Mouse (Mus musculus) ES-E14 (cell line): ENCODE measurements at regions not wholly inside any gene's neighbourhood (a gene's known extent, or its start where the extent isn't known, plus 50 kb on each side); places are given as distances from the start of the nearest gene placed in this dataset.

Experiments used
- DNase-seq: peaks from one replicate; pipeline ENCODE4 v3.0.0-alpha.2; 2013; ENCODE audit warnings: low read depth, low spot score
- H3K27ac ChIP-seq: 2 replicates; pipeline ENCODE4 v1.5.1; 2012; ENCODE audit warnings: low read depth, mild to moderate bottlenecking, low read length, moderate library complexity, mixed read lengths; ENCODE audit not compliant: poor library complexity, insufficient read depth, severe bottlenecking
- H3K36me3 ChIP-seq: 2 replicates; pipeline ENCODE4 v1.6.1; 2012; ENCODE audit warnings: mild to moderate bottlenecking, low read length, moderate library complexity, mixed read lengths; ENCODE audit not compliant: control insufficient read depth, poor library complexity, insufficient read depth, severe bottlenecking
- H3K4me1 ChIP-seq, 2 experiments: fragments of 150-350 bp in 1 of 2; sonication (generic) in 1 of 2; 2 replicates each; pipeline ENCODE4 v1.6.1; 2012; ENCODE audit warnings: low read length in 2 of 2, mild to moderate bottlenecking in 1 of 2, mixed read lengths in 1 of 2; ENCODE audit not compliant: control insufficient read depth in 2 of 2, insufficient read depth in 2 of 2, poor library complexity in 1 of 2
- H3K4me3 ChIP-seq, 2 experiments: fragments of 150-350 bp in 1 of 2; sonication (generic) in 1 of 2; 2 replicates each; pipeline ENCODE4 v1.5.1; 2012; ENCODE audit warnings: low read length in 2 of 2, low read depth in 1 of 2, mild to moderate bottlenecking in 1 of 2, mixed read lengths in 1 of 2; ENCODE audit not compliant: insufficient read depth in 1 of 2, poor library complexity in 1 of 2, severe bottlenecking in 1 of 2
- H3K9ac ChIP-seq: 2 replicates; pipeline ENCODE4 v1.6.1; 2012; ENCODE audit warnings: low read depth, mild to moderate bottlenecking, low read length, mixed read lengths; ENCODE audit not compliant: poor library complexity, insufficient read depth, severe bottlenecking
- H3K9me3 ChIP-seq: fragments of 150-350 bp; sonication (generic); 2 replicates; pipeline ENCODE4 v1.6.1; 2012; ENCODE audit warnings: low read depth, mild to moderate bottlenecking, low read length; ENCODE audit not compliant: control insufficient read depth, insufficient read depth
- CHD2 ChIP-seq: IDR thresholded peaks from 2 replicates; pipeline ENCODE4 v1.6.1; 2014; ENCODE audit warnings: mild to moderate bottlenecking, low read depth, low read length, inconsistent platforms
- HCFC1 ChIP-seq: IDR thresholded peaks from 2 replicates; pipeline ENCODE4 v1.6.1; 2012; ENCODE audit warnings: low read length, inconsistent platforms, borderline replicate concordance; ENCODE audit not compliant: insufficient read depth
- MAFK ChIP-seq: IDR thresholded peaks from 2 replicates; pipeline ENCODE4 v1.6.1; 2014; ENCODE audit warnings: mild to moderate bottlenecking, low read depth, low read length, inconsistent platforms; ENCODE audit not compliant: insufficient read depth
- ZC3H11A ChIP-seq: IDR thresholded peaks from 2 replicates; pipeline ENCODE4 v1.6.1; 2012; ENCODE audit warnings: low read depth, mild to moderate bottlenecking, inconsistent platforms, low read length, borderline replicate concordance
- ZNF384 ChIP-seq: IDR thresholded peaks from 2 replicates; pipeline ENCODE4 v1.6.1; 2012; ENCODE audit warnings: low read depth, low read length, inconsistent platforms
- in situ Hi-C, 2 experiments: fragments of 600-800 bp; cut with MboI; formaldehyde crosslinking; loops; one replicate each; pipeline ENCODE4 v1.15.1; 2025; ENCODE audit warnings: low sequenced_read_pairs in 2 of 2, inconsistent platforms in 1 of 2; ENCODE audit not compliant: unreplicated experiment in 2 of 2

DNA sequence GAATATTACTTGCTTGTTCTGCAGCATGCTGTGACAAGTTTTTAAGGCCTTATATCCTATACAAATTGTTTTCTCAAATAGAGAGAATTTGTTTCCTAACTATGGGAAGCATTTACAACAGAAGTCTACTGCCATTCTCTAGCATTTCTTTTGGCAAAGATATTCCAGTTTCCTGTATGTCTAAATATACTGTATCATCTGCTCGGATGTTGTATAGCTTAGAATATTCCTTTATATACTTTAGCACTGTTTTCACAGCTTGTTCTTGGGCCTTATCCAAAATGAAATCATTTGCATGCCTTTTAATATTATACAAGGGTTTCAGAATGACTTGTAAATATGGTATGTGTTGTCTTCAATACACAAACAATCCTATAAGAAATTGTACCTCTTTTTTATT lies 92.1 kb upstream of the Ins2 start:
- Histone ChIP-seq H3K4me3 (no peak overlapping the region), H3K4me1 (no peaks in the 10 kb centered on the region), H3K9ac (no peak overlapping the region), H3K9me3 (no peaks in the 10 kb centered on the region), H3K36me3 (no peaks in the 10 kb centered on the region), H3K27ac (no peak overlapping the region)
- no peak for TF ChIP-seq HCFC1
- no peak for TF ChIP-seq ZNF384
- no peak for TF ChIP-seq CHD2
- no peak for TF ChIP-seq MAFK
- no peak for TF ChIP-seq ZC3H11A
- no peak for DNase-seq
- in situ Hi-C loops = no loop called here

DNA sequence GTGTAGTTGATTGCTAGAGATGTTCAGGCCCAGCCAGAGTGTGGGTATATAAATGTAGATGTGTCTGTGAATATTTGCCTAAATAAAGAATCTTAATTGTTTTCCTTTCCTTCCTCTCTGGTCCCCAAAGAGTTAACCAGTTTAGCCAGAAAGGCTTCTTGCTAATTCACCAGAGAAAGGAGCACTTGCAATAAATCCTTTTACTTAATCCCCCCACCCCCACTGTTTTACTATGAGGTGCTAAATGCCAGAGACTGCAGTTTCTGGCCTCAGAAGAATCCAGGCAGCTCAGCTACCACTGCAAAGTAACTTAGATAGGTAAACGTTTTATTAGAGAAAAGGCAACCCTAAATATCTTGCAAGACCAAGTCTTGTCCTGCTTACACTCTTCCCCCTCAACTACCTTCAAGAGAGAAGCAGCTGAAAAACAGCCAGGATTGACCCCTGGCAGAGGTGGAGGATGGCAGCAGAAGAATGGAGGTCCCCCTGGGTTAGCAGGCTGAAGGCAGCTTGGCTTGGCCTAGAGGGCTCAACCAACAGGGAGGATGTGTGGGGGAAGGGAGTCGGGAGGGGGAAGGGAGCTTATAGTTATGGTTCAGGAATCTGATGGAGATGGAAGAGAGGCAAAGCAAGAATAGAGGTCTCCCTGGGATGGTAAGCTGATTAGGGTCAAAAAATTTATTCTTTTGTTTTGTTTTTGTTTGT lies 87.9 kb upstream of the Ins2 start:
- H3K36me3 ChIP-seq = no peaks in the 10 kb centered on the region
- H3K4me1 ChIP-seq = no peaks in the 10 kb centered on the region
- in situ Hi-C loops = no loop called here
- no peaks in the 10 kb centered on the region for H3K9me3 ChIP-seq
- no peak overlapping the region for H3K9ac ChIP-seq
- no peak overlapping the region for H3K4me3 ChIP-seq
- no peak for TF ChIP-seq CHD2
- no peak for TF ChIP-seq ZNF384
- TF ChIP-seq HCFC1 = no peak
- no peak for TF ChIP-seq MAFK
- no peak for TF ChIP-seq ZC3H11A
- no peak overlapping the region for H3K27ac ChIP-seq
- no peak for DNase-seq

DNA sequence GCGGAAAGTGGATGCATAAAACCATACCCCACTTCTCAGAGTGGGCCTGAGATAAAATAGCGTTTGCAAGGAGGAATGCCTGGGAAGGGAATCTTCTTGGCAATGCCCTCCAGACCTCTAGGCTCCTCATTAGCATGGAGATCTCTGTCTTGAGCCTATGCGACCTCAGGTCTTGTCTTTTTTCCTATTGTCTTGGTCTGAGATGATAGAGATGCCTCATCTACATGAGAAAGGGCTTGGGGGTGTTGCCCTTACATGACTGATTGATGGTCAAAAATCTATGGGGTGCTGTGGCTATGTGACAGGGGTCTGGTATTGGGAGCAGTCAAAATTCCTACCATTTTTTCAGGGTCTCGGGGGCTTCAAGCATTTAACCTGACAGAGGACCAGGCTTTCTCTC lies 67.5 kb upstream of the Ins2 start:
- Histone ChIP-seq H3K9me3 (no peaks in the 10 kb centered on the region), H3K27ac (no peak overlapping the region), H3K9ac (no peak overlapping the region), H3K4me3 (no peak overlapping the region), H3K36me3 (no peaks in the 10 kb centered on the region), H3K4me1 (0 out of 4 replicates have a peak, but pooled peaks cover 0 to 2% of the 10 kb centered on the region in 2 experiments)
- in situ Hi-C loops = no loop called here
- TF ChIP-seq ZC3H11A = no peak
- TF ChIP-seq ZNF384 = no peak
- TF ChIP-seq HCFC1 = no peak
- TF ChIP-seq CHD2 = no peak
- no peak for TF ChIP-seq MAFK
- DNase-seq = peak; percentile 11

DNA sequence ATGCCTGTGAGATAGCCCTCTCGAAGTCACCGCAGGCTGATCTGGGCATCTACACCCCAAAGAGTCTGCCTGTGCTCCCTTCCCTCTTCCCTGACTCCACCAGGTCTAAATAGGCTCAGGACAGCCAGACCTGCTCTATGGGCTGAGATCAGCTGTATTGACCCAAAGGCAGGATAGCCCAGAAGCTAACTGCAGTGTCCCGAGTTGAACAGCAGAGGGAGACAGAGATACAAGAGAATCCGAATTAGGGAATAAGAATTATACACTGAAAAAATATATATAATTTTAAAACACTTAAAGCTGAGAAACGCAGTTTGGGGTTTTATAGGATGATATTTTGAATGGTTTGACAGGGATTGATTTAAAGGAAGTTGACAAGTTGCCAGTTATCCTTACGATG lies 56.2 kb upstream of the Ins2 start:
- no peaks in the 10 kb centered on the region for H3K9me3 ChIP-seq
- no peaks in the 10 kb centered on the region for H3K36me3 ChIP-seq
- in situ Hi-C loops = no loop called here
- H3K9ac ChIP-seq = no peak overlapping the region
- no peak overlapping the region for H3K27ac ChIP-seq
- no peaks in the 10 kb centered on the region for H3K4me1 ChIP-seq
- peak; percentile 31 for DNase-seq
- peak; percentile 43; the same call in 1 of the 2 replicates for TF ChIP-seq ZC3H11A
- TF ChIP-seq MAFK = no peak
- no peak overlapping the region for H3K4me3 ChIP-seq

DNA sequence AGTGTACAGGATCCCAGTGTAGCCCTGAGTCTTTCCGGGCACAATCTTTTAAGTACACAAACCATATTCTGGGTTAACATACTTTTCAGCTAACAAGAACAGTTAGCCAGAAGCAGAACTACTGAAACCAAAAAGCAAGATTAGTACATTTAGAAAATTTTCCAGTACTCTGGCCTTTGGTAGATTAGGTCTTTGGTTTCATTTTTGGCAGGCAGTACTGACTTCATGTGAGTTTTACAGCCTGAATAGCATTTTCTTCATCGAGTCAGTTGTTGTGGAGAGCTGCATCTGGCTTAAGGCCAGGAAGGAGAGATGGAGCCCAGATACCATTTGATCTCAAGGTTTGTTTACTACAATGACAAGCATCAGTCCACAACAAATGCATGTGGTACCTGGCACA lies 51.3 kb upstream of the Ins2 start:
- no peak for TF ChIP-seq ZC3H11A
- no peak for TF ChIP-seq MAFK
- TF ChIP-seq HCFC1 = no peak
- no peak for TF ChIP-seq CHD2
- TF ChIP-seq ZNF384 = no peak
- Histone ChIP-seq H3K36me3 (no peaks in the 10 kb centered on the region), H3K4me3 (no peak overlapping the region), H3K4me1 (no peaks in the 10 kb centered on the region), H3K9me3 (no peaks in the 10 kb centered on the region), H3K9ac (no peak overlapping the region), H3K27ac (no peak overlapping the region)
- in situ Hi-C loops = no loop called here
- DNase-seq = no peak
